Mouse (Mus musculus): ENCODE data around the gene Adgrv1. TPM values are rescaled to one million over a fixed set of nuclear protein-coding genes. Genes with fewer than 3 reads are reported as not detected.

The Adgrv1 gene
- polyA plus RNA-seq, 1 experiment from 2014 or later = 0.86 TPM

GRCm38 (mm10) chr13:81209815-81210214, 423.1 kb downstream of the Adgrv1 start:
- WGBS = 74% methylated on average over 3 of the region's 3 CpGs
- Histone ChIP-seq H3K27ac (replicated peaks in 1 of 2; ENCODE audit: control insufficient read depth in 1 of 2, insufficient read depth in 1 of 2, low read depth in 2 of 2, low read length in 2 of 2) (no peak overlapping the region), H3K4me2 (ENCODE audit: low read length) (no peak overlapping the region), H3K4me3 (ENCODE audit: control insufficient read depth in 1 of 2, insufficient read depth in 1 of 2, low read depth in 1 of 2, low read length in 2 of 2) (no peak overlapping the region), H3K27me3 (ENCODE audit: control insufficient read depth, insufficient read depth, low read length) (no peaks in the 10 kb centered on the region), H3K9me3 (ENCODE audit: control insufficient read depth, low read length) (no peaks in the 10 kb centered on the region), H3K4me1 (ENCODE audit: control insufficient read depth in 2 of 2, insufficient read depth in 2 of 2, low read length in 2 of 2) (no peaks in the 10 kb centered on the region), H3K9ac (ENCODE audit: low read length) (no peak overlapping the region), H3K36me3 (ENCODE audit: control insufficient read depth, insufficient read depth, low read length) (no peaks in the 10 kb centered on the region)
- ATAC-seq (ENCODE audit: insufficient number of reproducible peaks, insufficient read depth, low FRiP score, low read depth) = no peak

- no peaks in the 10 kb centered on the region for H3K27me3 ChIP-seq (ENCODE audit: control insufficient read depth, insufficient read depth, low read length)
- no peak overlapping the region for H3K4me3 ChIP-seq (ENCODE audit: control insufficient read depth in 1 of 2, insufficient read depth in 1 of 2, low read depth in 1 of 2, low read length in 2 of 2)
- H3K9ac ChIP-seq (ENCODE audit: low read length) = no peak overlapping the region
- WGBS = 58% methylated on average over 1 of the region's 1 CpGs
- no peaks in the 10 kb centered on the region for H3K36me3 ChIP-seq (ENCODE audit: control insufficient read depth, insufficient read depth, low read length)
- no peak overlapping the region for H3K4me2 ChIP-seq (ENCODE audit: low read length)
- no peak overlapping the region for H3K27ac ChIP-seq (replicated peaks in 1 of 2; ENCODE audit: control insufficient read depth in 1 of 2, insufficient read depth in 1 of 2, low read depth in 2 of 2, low read length in 2 of 2)
- H3K4me1 ChIP-seq (ENCODE audit: control insufficient read depth in 2 of 2, insufficient read depth in 2 of 2, low read length in 2 of 2) = no peaks in the 10 kb centered on the region
- H3K9me3 ChIP-seq (ENCODE audit: control insufficient read depth, low read length) = no peaks in the 10 kb centered on the region
- ATAC-seq (ENCODE audit: insufficient number of reproducible peaks, insufficient read depth, low FRiP score, low read depth) = no peak
Observed at GRCm38 (mm10) chr13:81208106-81208613, 424.8 kb downstream of the Adgrv1 start.

GRCm38 (mm10) chr13:81181966-81182908, 450.7 kb downstream of the Adgrv1 start:
- WGBS = 70% methylated on average over 12 of the region's 12 CpGs
- Histone ChIP-seq H3K27ac (replicated peaks in 1 of 2; ENCODE audit: control insufficient read depth in 1 of 2, insufficient read depth in 1 of 2, low read depth in 2 of 2, low read length in 2 of 2) (no peak overlapping the region), H3K36me3 (ENCODE audit: control insufficient read depth, insufficient read depth, low read length) (no peaks in the 10 kb centered on the region), H3K4me1 (ENCODE audit: control insufficient read depth in 2 of 2, insufficient read depth in 2 of 2, low read length in 2 of 2) (peaks cover 2 to 8% of the 10 kb centered on the region in 2 experiments; a peak in 3 of 4 replicates), H3K9ac (ENCODE audit: low read length) (no peak overlapping the region), H3K9me3 (ENCODE audit: control insufficient read depth, low read length) (no peaks in the 10 kb centered on the region), H3K4me3 (ENCODE audit: control insufficient read depth in 1 of 2, insufficient read depth in 1 of 2, low read depth in 1 of 2, low read length in 2 of 2) (no peak overlapping the region), H3K4me2 (ENCODE audit: low read length) (no peak overlapping the region), H3K27me3 (ENCODE audit: control insufficient read depth, insufficient read depth, low read length) (no peaks in the 10 kb centered on the region)
- no peak for ATAC-seq (ENCODE audit: insufficient number of reproducible peaks, insufficient read depth, low FRiP score, low read depth)

- no peak overlapping the region for H3K9ac ChIP-seq (ENCODE audit: low read length)
- H3K4me1 ChIP-seq (ENCODE audit: control insufficient read depth in 2 of 2, insufficient read depth in 2 of 2, low read length in 2 of 2) = peaks cover 2 to 8% of the 10 kb centered on the region in 2 experiments; a peak in 3 of 4 replicates
- no peak overlapping the region for H3K27ac ChIP-seq (replicated peaks in 1 of 2; ENCODE audit: control insufficient read depth in 1 of 2, insufficient read depth in 1 of 2, low read depth in 2 of 2, low read length in 2 of 2)
- H3K4me3 ChIP-seq (ENCODE audit: control insufficient read depth in 1 of 2, insufficient read depth in 1 of 2, low read depth in 1 of 2, low read length in 2 of 2) = no peak overlapping the region
- ATAC-seq (ENCODE audit: insufficient number of reproducible peaks, insufficient read depth, low FRiP score, low read depth) = no peak
- 64% methylated on average over 4 of the region's 4 CpGs for WGBS
- H3K4me2 ChIP-seq (ENCODE audit: low read length) = no peak overlapping the region
- H3K9me3 ChIP-seq (ENCODE audit: control insufficient read depth, low read length) = no peaks in the 10 kb centered on the region
- no peaks in the 10 kb centered on the region for H3K36me3 ChIP-seq (ENCODE audit: control insufficient read depth, insufficient read depth, low read length)
- no peaks in the 10 kb centered on the region for H3K27me3 ChIP-seq (ENCODE audit: control insufficient read depth, insufficient read depth, low read length)
Observed at GRCm38 (mm10) chr13:81181459-81181858, 451.5 kb downstream of the Adgrv1 start.

GRCm38 (mm10) chr13:81176820-81177219, 456.1 kb downstream of the Adgrv1 start:
- 65% methylated on average over 4 of the region's 4 CpGs for WGBS
- Histone ChIP-seq H3K36me3 (ENCODE audit: control insufficient read depth, insufficient read depth, low read length) (no peaks in the 10 kb centered on the region), H3K27ac (replicated peaks in 1 of 2; ENCODE audit: control insufficient read depth in 1 of 2, insufficient read depth in 1 of 2, low read depth in 2 of 2, low read length in 2 of 2) (no peak overlapping the region), H3K4me1 (ENCODE audit: control insufficient read depth in 2 of 2, insufficient read depth in 2 of 2, low read length in 2 of 2) (peaks cover 0 to 5% of the 10 kb centered on the region in 2 experiments; a peak in 2 of 4 replicates), H3K9me3 (ENCODE audit: control insufficient read depth, low read length) (no peaks in the 10 kb centered on the region), H3K27me3 (ENCODE audit: control insufficient read depth, insufficient read depth, low read length) (no peaks in the 10 kb centered on the region), H3K4me2 (ENCODE audit: low read length) (no peak overlapping the region), H3K9ac (ENCODE audit: low read length) (no peak overlapping the region), H3K4me3 (ENCODE audit: control insufficient read depth in 1 of 2, insufficient read depth in 1 of 2, low read depth in 1 of 2, low read length in 2 of 2) (no peak overlapping the region)
- ATAC-seq (ENCODE audit: insufficient number of reproducible peaks, insufficient read depth, low FRiP score, low read depth) = no peak

GRCm38 (mm10) chr13:81176071-81176470, 456.9 kb downstream of the Adgrv1 start:
- Histone ChIP-seq H3K27me3 (ENCODE audit: control insufficient read depth, insufficient read depth, low read length) (no peaks in the 10 kb centered on the region), H3K4me3 (ENCODE audit: control insufficient read depth in 1 of 2, insufficient read depth in 1 of 2, low read depth in 1 of 2, low read length in 2 of 2) (no peak overlapping the region), H3K9ac (ENCODE audit: low read length) (no peak overlapping the region), H3K4me2 (ENCODE audit: low read length) (no peak overlapping the region), H3K4me1 (ENCODE audit: control insufficient read depth in 2 of 2, insufficient read depth in 2 of 2, low read length in 2 of 2) (no peaks in the 10 kb centered on the region; a peak in 1 of 4 replicates), H3K27ac (replicated peaks in 1 of 2; ENCODE audit: control insufficient read depth in 1 of 2, insufficient read depth in 1 of 2, low read depth in 2 of 2, low read length in 2 of 2) (no peak overlapping the region), H3K36me3 (ENCODE audit: control insufficient read depth, insufficient read depth, low read length) (no peaks in the 10 kb centered on the region), H3K9me3 (ENCODE audit: control insufficient read depth, low read length) (no peaks in the 10 kb centered on the region)
- whole genome bisulfite sequencing = 81% methylated on average over 3 of the region's 3 CpGs
- ATAC-seq (ENCODE audit: insufficient number of reproducible peaks, insufficient read depth, low FRiP score, low read depth) = no peak

GRCm38 (mm10) chr13:81171115-81171514, 461.8 kb downstream of the Adgrv1 start:
- 72% methylated on average over 3 of the region's 3 CpGs for WGBS
- H3K27ac ChIP-seq (replicated peaks in 1 of 2; ENCODE audit: control insufficient read depth in 1 of 2, insufficient read depth in 1 of 2, low read depth in 2 of 2, low read length in 2 of 2) = no peak overlapping the region
- no peak for ATAC-seq (ENCODE audit: insufficient number of reproducible peaks, insufficient read depth, low FRiP score, low read depth)

More at GRCm38 (mm10) chr13:81171115-81171514, 461.8 kb downstream of the Adgrv1 start:
- Histone ChIP-seq H3K27me3 (ENCODE audit: control insufficient read depth, insufficient read depth, low read length) (no peaks in the 10 kb centered on the region), H3K36me3 (ENCODE audit: control insufficient read depth, insufficient read depth, low read length) (no peaks in the 10 kb centered on the region), H3K4me2 (ENCODE audit: low read length) (no peak overlapping the region), H3K4me3 (ENCODE audit: control insufficient read depth in 1 of 2, insufficient read depth in 1 of 2, low read depth in 1 of 2, low read length in 2 of 2) (no peak overlapping the region), H3K9ac (ENCODE audit: low read length) (no peak overlapping the region), H3K9me3 (ENCODE audit: control insufficient read depth, low read length) (no peaks in the 10 kb centered on the region), H3K4me1 (ENCODE audit: control insufficient read depth in 2 of 2, insufficient read depth in 2 of 2, low read length in 2 of 2) (no peaks in the 10 kb centered on the region; a peak in 1 of 4 replicates)

Measured in heart, embryonic 14.5 days (tissue).